In the genomic region with DNA sequence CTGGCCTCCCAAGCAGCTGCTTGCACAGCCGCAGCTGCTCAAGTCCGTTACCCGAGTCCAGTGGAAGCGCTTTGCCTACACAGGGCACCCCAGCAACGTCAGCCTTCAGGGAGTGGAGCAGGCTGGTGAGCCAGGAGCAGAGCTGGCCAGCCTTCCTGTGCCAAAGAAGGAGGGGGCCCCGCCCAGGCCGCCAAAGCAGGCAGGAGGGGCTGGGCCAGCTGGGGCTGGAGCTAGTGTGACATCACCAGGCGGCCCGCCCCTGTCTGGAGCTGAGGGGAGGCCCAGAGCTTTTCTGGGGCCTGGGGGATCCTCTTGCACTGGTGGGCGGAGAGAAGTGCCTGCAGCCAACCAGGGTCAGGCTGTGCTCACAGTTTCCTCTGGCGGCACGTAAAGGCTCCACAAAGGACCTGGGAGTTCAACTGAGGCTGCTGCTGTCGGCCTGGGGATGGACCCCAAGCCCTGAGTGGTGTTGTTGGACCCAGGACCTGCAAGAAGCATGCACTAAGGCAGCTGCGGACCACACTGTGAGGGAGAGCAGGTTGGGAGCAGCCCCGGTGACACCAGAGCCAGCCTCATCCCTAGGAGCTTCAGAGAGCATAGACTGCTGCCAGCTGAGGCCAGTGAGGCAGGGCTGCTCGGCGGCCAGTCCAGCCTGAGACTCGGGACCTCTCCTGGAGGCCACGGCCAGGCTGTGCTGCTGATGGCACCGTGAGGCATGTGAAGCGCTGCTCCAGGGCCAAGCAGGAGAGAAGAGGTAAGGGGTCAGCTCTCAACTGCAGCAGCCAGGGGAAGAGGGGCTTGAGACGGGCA, we compare ENCODE assay signal across 8 mouse cellular contexts. TPM values are rescaled to one million over a fixed set of nuclear protein-coding genes. Genes with fewer than 3 reads are reported as not detected.
A peak's percentile ranks its signal among the peaks of the same experiment; 100 is the strongest.
DNase-seq lines count a peak whose midpoint lies in the region; ATAC-seq and TF ChIP-seq lines count a peak whose summit lies in the region.

Gene Angptl2, plus strand, starts transcription at position 370 of the 810 bp plus-strand sequence.

- H3K36me3 ChIP-seq in C2C12 (ENCODE audit: control insufficient read depth, insufficient read depth): peaks cover 35% of the 10 kb centered on the region
- H3K36me3 ChIP-seq in embryonic facial prominence, embryonic 15.5 days: no peaks in the 10 kb centered on the region
- H3K36me3 ChIP-seq in heart, embryonic 10.5 days: peaks cover 10% of the 10 kb centered on the region
- H3K36me3 ChIP-seq in limb, embryonic 13.5 days: peaks cover 5% of the 10 kb centered on the region
- no peaks in the 10 kb centered on the region for H3K36me3 ChIP-seq in midbrain, embryonic 14.5 days (ENCODE audit: control insufficient read depth, insufficient read depth, low read length)

- H3K4me2 ChIP-seq in embryonic facial prominence, embryonic 15.5 days (replicated peaks): peak within 1 kb of the TSS; percentile 85
- H3K4me2 ChIP-seq in limb, embryonic 13.5 days (replicated peaks): peak within 1 kb of the TSS; percentile 94
- H3K4me2 ChIP-seq in midbrain, embryonic 14.5 days (ENCODE audit: low read length): peak within 1 kb of the TSS; percentile 62

- no peak within 1 kb of the TSS for H3K27ac ChIP-seq in bone marrow macrophage, adult 2 months (ENCODE audit: insufficient read depth, low read depth, low read length)
- H3K27ac ChIP-seq in embryonic facial prominence, embryonic 15.5 days (replicated peaks): peak within 1 kb of the TSS; percentile 92
- peak within 1 kb of the TSS; percentile 93 for H3K27ac ChIP-seq in heart, embryonic 10.5 days
- peak within 1 kb of the TSS; percentile 95 for H3K27ac ChIP-seq in limb, embryonic 13.5 days
- peak within 1 kb of the TSS; percentile 84 for H3K27ac ChIP-seq in midbrain, embryonic 14.5 days (replicated peaks; ENCODE audit: low read depth, low read length)

- WGBS in embryonic facial prominence, embryonic 15.5 days: 1% methylated on average over 22 of the region's 22 CpGs
- under 1% methylated on average over 22 of the region's 22 CpGs for WGBS in heart, embryonic 10.5 days
- under 1% methylated on average over 22 of the region's 22 CpGs for WGBS in limb, embryonic 13.5 days
- under 1% methylated on average over 22 of the region's 22 CpGs for WGBS in midbrain, embryonic 14.5 days

- H3K4me3 ChIP-seq in C2C12 (ENCODE audit: insufficient read depth, poor library complexity, severe bottlenecking): peak within 1 kb of the TSS; percentile 95
- H3K4me3 ChIP-seq in bone marrow macrophage, adult 2 months (ENCODE audit: insufficient read depth, low read length): peak within 1 kb of the TSS; percentile 38
- H3K4me3 ChIP-seq in embryonic facial prominence, embryonic 15.5 days (replicated peaks): peak within 1 kb of the TSS; percentile 57
- peak within 1 kb of the TSS; percentile 79 for H3K4me3 ChIP-seq in heart, embryonic 10.5 days
- H3K4me3 ChIP-seq in limb, embryonic 13.5 days: peak within 1 kb of the TSS; percentile 78
- peak within 1 kb of the TSS; percentile 35 for H3K4me3 ChIP-seq in midbrain, embryonic 14.5 days (replicated peaks; ENCODE audit: low read depth, low read length)

- H3K9ac ChIP-seq in embryonic facial prominence, embryonic 15.5 days: peak within 1 kb of the TSS; percentile 76
- H3K9ac ChIP-seq in limb, embryonic 13.5 days: peak within 1 kb of the TSS; percentile 90
- H3K9ac ChIP-seq in midbrain, embryonic 14.5 days (replicated peaks; ENCODE audit: low read length): peak within 1 kb of the TSS; percentile 51

- TF ChIP-seq POLR2A in bone marrow macrophage, adult 2 months (IDR thresholded peaks at IDR 0.05; ENCODE audit: borderline replicate concordance, low read depth, low read length): no peak

- H3K27me3 ChIP-seq in C2C12 (ENCODE audit: control insufficient read depth, insufficient read depth, insufficient read length): no peaks in the 10 kb centered on the region
- H3K27me3 ChIP-seq in embryonic facial prominence, embryonic 15.5 days: no peaks in the 10 kb centered on the region
- H3K27me3 ChIP-seq in heart, embryonic 10.5 days (ENCODE audit: insufficient read depth, poor library complexity, severe bottlenecking): no peaks in the 10 kb centered on the region
- no peaks in the 10 kb centered on the region for H3K27me3 ChIP-seq in limb, embryonic 13.5 days
- no peaks in the 10 kb centered on the region for H3K27me3 ChIP-seq in midbrain, embryonic 14.5 days (ENCODE audit: control insufficient read depth, insufficient read depth, low read length)

- peaks cover 49% of the 10 kb centered on the region for H3K79me3 ChIP-seq in C2C12 (ENCODE audit: low read depth)

- H3K79me2 ChIP-seq in C2C12 (ENCODE audit: control insufficient read depth, insufficient read depth): peaks cover 51% of the 10 kb centered on the region

- ATAC-seq in embryonic facial prominence, embryonic 15.5 days (ENCODE audit: insufficient number of reproducible peaks, low FRiP score, low TSS enrichment, low read depth): peak; percentile 95
- ATAC-seq in limb, embryonic 13.5 days (ENCODE audit: low FRiP score, low read depth): peak; percentile 97
- peak; percentile 91 for ATAC-seq in midbrain, embryonic 14.5 days (ENCODE audit: low FRiP score, low TSS enrichment)

- peaks cover 19% of the 10 kb centered on the region for H3K4me1 ChIP-seq in bone marrow macrophage, adult 2 months (ENCODE audit: control insufficient read depth, insufficient read depth, low read length)
- H3K4me1 ChIP-seq in embryonic facial prominence, embryonic 15.5 days: peaks cover 60% of the 10 kb centered on the region
- H3K4me1 ChIP-seq in heart, embryonic 10.5 days: peaks cover 59% of the 10 kb centered on the region
- peaks cover 61% of the 10 kb centered on the region for H3K4me1 ChIP-seq in limb, embryonic 13.5 days
- peaks cover 25% of the 10 kb centered on the region for H3K4me1 ChIP-seq in midbrain, embryonic 14.5 days (ENCODE audit: control insufficient read depth, insufficient read depth, low read length)

- H3ac ChIP-seq in C2C12 (ENCODE audit: control insufficient read depth, insufficient read length, low read depth): peak within 1 kb of the TSS; percentile 84

- no peaks in the 10 kb centered on the region for H3K9me3 ChIP-seq in embryonic facial prominence, embryonic 15.5 days (replicated peaks)
- no peaks in the 10 kb centered on the region for H3K9me3 ChIP-seq in heart, embryonic 10.5 days
- no peaks in the 10 kb centered on the region for H3K9me3 ChIP-seq in limb, embryonic 13.5 days
- no peaks in the 10 kb centered on the region for H3K9me3 ChIP-seq in midbrain, embryonic 14.5 days (ENCODE audit: control insufficient read depth, low read length)

- no peak for TF ChIP-seq CTCF in C2C12 (IDR thresholded peaks at IDR 0.05; ENCODE audit: control insufficient read depth, insufficient read depth, insufficient read length)
- no peak for TF ChIP-seq CTCF in bone marrow macrophage, adult 2 months (IDR thresholded peaks at IDR 0.05; ENCODE audit: low read depth, low read length)

- DNase-seq in heart, embryonic 10.5 days (ENCODE audit: low spot score): peak; percentile 97
- DNase-seq in kidney, adult 9 months: peak; percentile 85
- DNase-seq in midbrain, embryonic 14.5 days: peak; percentile 88
- peak; percentile 53 to 70 for DNase-seq in spleen, postnatal 4 days (ENCODE audit: low spot score in 2 of 2)

TF ChIP-seq in C2C12, 6 proteins besides CTCF, POLR2A, EP300 and RAD21:
- no peak for TF ChIP-seq MYOG (IDR thresholded peaks at IDR 0.05; ENCODE audit: control insufficient read depth, extremely low read depth, insufficient read length)
- TF ChIP-seq MYOD1 (IDR thresholded peaks at IDR 0.05; ENCODE audit: control insufficient read depth, insufficient read length, low read depth): peak; percentile 97
- TF ChIP-seq MAX (IDR thresholded peaks at IDR 0.05): peak; percentile 20
- TF ChIP-seq FOSL1 (IDR thresholded peaks at IDR 0.05; ENCODE audit: insufficient read depth, low read length, poor library complexity, severe bottlenecking): no peak
- no peak for TF ChIP-seq CEBPB (IDR thresholded peaks at IDR 0.05; ENCODE audit: low read depth)

RNA-seq across cellular contexts. Expression of gene Angptl2, which starts in this region (rescaled TPM):
- polyA plus RNA-seq in C2C12 (2012; fragmentation: generic; extraction: Trizol): 162 TPM
- polyA plus RNA-seq in bone marrow macrophage, adult 2 months (2012; ENCODE audit: insufficient read depth, insufficient read length, missing spikeins): 13.1 and 15.1 TPM in 2 replicates
- 59.2 and 62.1 TPM in 2 replicates for polyA plus RNA-seq in embryonic facial prominence, embryonic 15.5 days (2015; fragmentation: Nextera tagmentation; extraction: Ambion mirVana)
- polyA plus RNA-seq in heart, embryonic 10.5 days (2016; fragmentation: Nextera tagmentation; extraction: Ambion mirVana): 40.4 and 49.8 TPM in 2 replicates
- 69.7 and 76.0 TPM in 2 replicates for polyA plus RNA-seq in limb, embryonic 13.5 days (2015; fragmentation: Nextera tagmentation; extraction: Ambion mirVana)
- 2.1 and 10.1 TPM in 2 replicates for polyA plus RNA-seq in midbrain, embryonic 14.5 days (2014; fragmentation: Nextera tagmentation; extraction: Ambion mirVana)

Comparison
In these comparisons a context has a peak if more than half of its experiments do, and no peak if none do; other contexts are left out.
1. H3K4me3 ChIP-seq: peak in every context shown above with its lines; median percentile 95 in C2C12; 79 in heart, embryonic 10.5 days; 78 in limb, embryonic 13.5 days; 57 in embryonic facial prominence, embryonic 15.5 days; 38 in bone marrow macrophage, adult 2 months; 35 in midbrain, embryonic 14.5 days.